Mouse (Mus musculus) erythroblast, embryonic 14.5 days (primary cell): ENCODE results near the gene Fgd2. TPM values are rescaled to one million over a fixed set of nuclear protein-coding genes. Genes with fewer than 3 reads are reported as not detected.
"Not testable (repeated sequence)": the region's sequence is repeated elsewhere in the genome, so short reads cannot be mapped to it uniquely, and the experiment has no call there.

Source experiments
- H3K27me3 ChIP-seq: 2 replicates; pipeline ENCODE4 v1.6.1; 2012; ENCODE audit warnings: inconsistent platforms; ENCODE audit not compliant: control insufficient read depth
- H3K36me3 ChIP-seq: 2 replicates; pipeline ENCODE4 v1.6.1; 2012; ENCODE audit warnings: mild to moderate bottlenecking, inconsistent platforms; ENCODE audit not compliant: control insufficient read depth
- H3K4me1 ChIP-seq: 2 replicates; pipeline ENCODE4 v1.6.1; 2012; ENCODE audit warnings: inconsistent platforms; ENCODE audit not compliant: control insufficient read depth
- H3K4me3 ChIP-seq: replicated peaks from 2 replicates; pipeline ENCODE3; 2012; ENCODE audit warnings: moderate library complexity, mild to moderate bottlenecking, inconsistent platforms
- H3K9me3 ChIP-seq: 2 replicates; pipeline ENCODE4 v1.6.1; 2012; ENCODE audit warnings: low read length, inconsistent platforms, mixed read lengths; ENCODE audit not compliant: control insufficient read depth
- GATA1 ChIP-seq: IDR thresholded peaks from 2 replicates; pipeline ENCODE4 v1.6.1; 2012; ENCODE audit warnings: low read length, inconsistent platforms, mixed read lengths
- TAL1 ChIP-seq: IDR thresholded peaks from 3 replicates; pipeline ENCODE4 v1.6.1; 2012; ENCODE audit warnings: low read length, inconsistent platforms, mixed read lengths
- polyA plus RNA-seq: library from polyadenylated mRNA; stranded (reverse); fragments of >175 nt; gene quantifications from 2 replicates; pipeline ENCODE4 v1.2.3, GENCODE M21; 2012

Gene Fgd2
- 0.17 and 0.28 TPM in 2 replicates for polyA plus RNA-seq

- Histone ChIP-seq H3K4me1 (no peaks in the 10 kb centered on the region; the same call in 1 of the 2 replicates), H3K4me3 (peak within 1 kb of the TSS; percentile 9)
Measured at GRCm38 (mm10) chr17:29360761-29361221, at the start of gene Fgd2. TSS of gene Fgd2 (plus strand) at chr17:29360914.

GRCm38 (mm10) chr17:29311602-29312001 is 49.1 kb upstream of the Fgd2 start:
- TF ChIP-seq TAL1 (no peak), GATA1 (no peak)
- Histone ChIP-seq H3K36me3 (no peaks in the 10 kb centered on the region), H3K4me1 (no peaks in the 10 kb centered on the region), H3K4me3 (no peak overlapping the region), H3K27me3 (no peaks in the 10 kb centered on the region), H3K9me3 (peaks cover 2% of the 10 kb centered on the region; the same call in 1 of the 2 replicates)

More at GRCm38 (mm10) chr17:29360761-29361221, at the start of gene Fgd2:
- Histone ChIP-seq H3K9me3 (no peaks in the 10 kb centered on the region), H3K27me3 (peaks cover 3% of the 10 kb centered on the region; the same call in 1 of the 2 replicates), H3K36me3 (no peaks in the 10 kb centered on the region)
- TF ChIP-seq GATA1 (no peak), TAL1 (no peak)

GRCm38 (mm10) chr17:29312082-29312481 is 48.6 kb upstream of the Fgd2 start:
- Histone ChIP-seq H3K9me3 (peaks cover 2% of the 10 kb centered on the region; the same call in 1 of the 2 replicates), H3K4me3 (no peak overlapping the region), H3K36me3 (no peaks in the 10 kb centered on the region), H3K27me3 (no peaks in the 10 kb centered on the region), H3K4me1 (no peaks in the 10 kb centered on the region)
- TF ChIP-seq TAL1 (no peak), GATA1 (no peak)

GRCm38 (mm10) chr17:29313300-29313699 is 47.4 kb upstream of the Fgd2 start:
- Histone ChIP-seq H3K4me3 (no peak overlapping the region), H3K4me1 (no peaks in the 10 kb centered on the region), H3K27me3 (no peaks in the 10 kb centered on the region; the same call in 1 of the 2 replicates), H3K36me3 (no peaks in the 10 kb centered on the region), H3K9me3 (peaks cover 2% of the 10 kb centered on the region; the same call in 1 of the 2 replicates)
- no peak for TF ChIP-seq GATA1
- no peak for TF ChIP-seq TAL1

- no peaks in the 10 kb centered on the region for H3K36me3 ChIP-seq
- TF ChIP-seq TAL1, result no peak
- TF ChIP-seq GATA1, result no peak
- H3K4me3 ChIP-seq, result no peak overlapping the region
- peaks cover 24% of the 10 kb centered on the region for H3K27me3 ChIP-seq
- H3K4me1 ChIP-seq, result peaks cover 13% of the 10 kb centered on the region
- peaks cover 2% of the 10 kb centered on the region; the same call in 1 of the 2 replicates for H3K9me3 ChIP-seq
Measured at GRCm38 (mm10) chr17:29315672-29316465, 44.8 kb upstream of the Fgd2 start.

- Histone ChIP-seq H3K4me3 (no peak overlapping the region), H3K27me3 (peaks cover 34% of the 10 kb centered on the region), H3K9me3 (peaks cover 2% of the 10 kb centered on the region; the same call in 1 of the 2 replicates), H3K36me3 (no peaks in the 10 kb centered on the region), H3K4me1 (peaks cover 13% of the 10 kb centered on the region)
- no peak for TF ChIP-seq GATA1
- TF ChIP-seq TAL1, result no peak
Measured at GRCm38 (mm10) chr17:29316891-29317290, 43.8 kb upstream of the Fgd2 start.

GRCm38 (mm10) chr17:29317380-29317779 is 43.3 kb upstream of the Fgd2 start, which contains the start of gene Pi16:
TSS of gene Pi16 (plus strand) at chr17:29317680.
- not testable (repeated sequence) for H3K9me3 ChIP-seq, H3K36me3 ChIP-seq, H3K4me3 ChIP-seq
- Histone ChIP-seq H3K4me1 (peaks cover 14% of the 10 kb centered on the region), H3K27me3 (peaks cover 39% of the 10 kb centered on the region)

- peaks cover 20% of the 10 kb centered on the region for H3K4me1 ChIP-seq
- H3K27me3 ChIP-seq, result peaks cover 45% of the 10 kb centered on the region
- TF ChIP-seq GATA1 (no peak), TAL1 (no peak)
- no peaks in the 10 kb centered on the region for H3K36me3 ChIP-seq
- no peak overlapping the region for H3K4me3 ChIP-seq
- H3K9me3 ChIP-seq, result no peaks in the 10 kb centered on the region
Measured at GRCm38 (mm10) chr17:29318731-29319250, 41.9 kb upstream of the Fgd2 start.

GRCm38 (mm10) chr17:29319476-29319875 is 41.2 kb upstream of the Fgd2 start:
- no peaks in the 10 kb centered on the region for H3K9me3 ChIP-seq
- H3K4me3 ChIP-seq, result no peak overlapping the region
- no peaks in the 10 kb centered on the region for H3K36me3 ChIP-seq
- peaks cover 22% of the 10 kb centered on the region for H3K4me1 ChIP-seq
- peaks cover 45% of the 10 kb centered on the region for H3K27me3 ChIP-seq
- TF ChIP-seq GATA1 (no peak), TAL1 (no peak)
